Comparison of ENCODE assay signal across 13 mouse cellular contexts in genomic region chr1:132030574-132030973, GRCm38 (mm10). TPM values are rescaled to one million over a fixed set of nuclear protein-coding genes. Genes with fewer than 3 reads are reported as not detected.
DNase-seq lines count a peak whose midpoint lies in the region; ATAC-seq and TF ChIP-seq lines count a peak whose summit lies in the region.
"Had no signal": no experiment of that assay in that cellular context is flagged by ENCODE, and none has a peak within 500 bp of the region (broad histone marks: within the 10 kb centered on the region; RNA-seq: fewer than 3 reads in every experiment).

No protein-coding gene starts in this region.

- TF ChIP-seq CTCF in gastrocnemius, adult 2 months (IDR thresholded peaks at IDR 0.05) = peak; percentile 60
- TF ChIP-seq CTCF in lung, adult 2 months (IDR thresholded peaks at IDR 0.05; ENCODE audit: insufficient read depth, low read length) = peak; percentile 44

- no peaks in the 10 kb centered on the region for H3K4me1 ChIP-seq in lung, adult 2 months (ENCODE audit: control insufficient read depth, insufficient read depth, low read length)
- H3K4me1 ChIP-seq: forebrain, embryonic 15.5 days; limb, embryonic 10.5 days had no signal

- 67% methylated on average over 2 of the region's 2 CpGs for WGBS in lung, adult 2 months

- TF ChIP-seq POLR2A in lung, adult 2 months (IDR thresholded peaks at IDR 0.05; ENCODE audit: borderline replicate concordance, extremely low read depth, low read depth, low read length) = no peak

- H3K36me3 ChIP-seq in splenic B cell, adult 2 months (ENCODE audit: control insufficient read depth, insufficient read depth, low read length, poor library complexity, severe bottlenecking) = peaks cover 7% of the 10 kb centered on the region

- no peak for ATAC-seq in megakaryocyte, adult 5-6 weeks (ENCODE audit: poor library complexity, severe bottlenecking)
- ATAC-seq: forebrain, embryonic 15.5 days had no signal

- H3K27me3 ChIP-seq in splenic B cell, adult 2 months (ENCODE audit: control insufficient read depth, insufficient read depth, low read length, poor library complexity, severe bottlenecking) = no peaks in the 10 kb centered on the region
- H3K27me3 ChIP-seq: forebrain, embryonic 15.5 days had no signal

- H3K27ac ChIP-seq in gastrocnemius, adult 2 months = no peak overlapping the region
- H3K27ac ChIP-seq: forebrain, embryonic 15.5 days; limb, embryonic 10.5 days had no signal

- no peak for DNase-seq in gastrocnemius, adult 2 months
- no peak for DNase-seq in gastrocnemius, postnatal 36 days
- no peak for DNase-seq in lung, adult 2 months
- no peak for DNase-seq in lung, postnatal 36 days
- DNase-seq in NIH3T3 (ENCODE audit: low read depth) = peak; percentile 21
- DNase-seq in splenic B cell, adult 2 months (ENCODE audit: low read depth, low spot score) = peak; percentile 45
- DNase-seq in frontal cortex, postnatal 14 days (ENCODE audit: low spot score in 2 of 2) = no peak
- DNase-seq: cerebellum, postnatal 10 days; kidney, adult 11 months; lung, postnatal 10 days had no signal

- H3K4me3 ChIP-seq in gastrocnemius, adult 2 months = no peak overlapping the region
- no peak overlapping the region for H3K4me3 ChIP-seq in lung, adult 2 months (replicated peaks; ENCODE audit: extremely low read depth, low read depth, low read length)
- H3K4me3 ChIP-seq: forebrain, embryonic 15.5 days; limb, embryonic 10.5 days had no signal

- intact Hi-C loops in gastrocnemius, adult 2 months (cut with DNase I) = no loop called here
- intact Hi-C loops in gastrocnemius, postnatal 36 days (cut with DNase I) = no loop called here

RNA-seq across cellular contexts. Expression of gene Elk4, which starts 23.2 kb away (rescaled TPM):
- total RNA-seq in gastrocnemius, adult 2 months (2021) = 10 to 100 TPM; 69.6 to 76.1 TPM
- 10 to 100 TPM; 60.7 to 64.9 TPM for total RNA-seq in gastrocnemius, postnatal 36 days (2021)
- polyA plus RNA-seq in lung, adult 2 months (2012; rRNA removed) = 27.0 and 39.9 TPM in 2 replicates
- total RNA-seq in megakaryocyte, adult 5-6 weeks (2015) = 90.6 and 94.3 TPM in 2 replicates
- 53.1 and 63.6 TPM in 2 replicates for total RNA-seq in megakaryocyte, adult 5-6 weeks (2017)

RNA-seq across cellular contexts. Expression of gene Mfsd4a, which starts 37.3 kb away (rescaled TPM):
- total RNA-seq in gastrocnemius, adult 2 months (2021) = 1 to 10 TPM; 4.4 to 9.8 TPM
- 1 to 10 TPM; 3.7 to 3.9 TPM for total RNA-seq in gastrocnemius, postnatal 36 days (2021)
- polyA plus RNA-seq in lung, adult 2 months (2012; rRNA removed) = 5.0 and 6.1 TPM in 2 replicates
- total RNA-seq in megakaryocyte, adult 5-6 weeks (2015) = 0.11 TPM in 1 of 2 replicates, not detected in the other
- total RNA-seq in megakaryocyte, adult 5-6 weeks (2017) = 0.51 and 0.61 TPM in 2 replicates

Comparison
In these comparisons a context has a peak if more than half of its experiments do, and no peak if none do; other contexts are left out.
1. DNase-seq: peak in NIH3T3 (single experiment) and splenic B cell, adult 2 months (single experiment); none in gastrocnemius, adult 2 months (single experiment), gastrocnemius, postnatal 36 days (0 of 2), lung, adult 2 months (single experiment), lung, postnatal 36 days (single experiment) and frontal cortex, postnatal 14 days (0 of 2).